ENCODE assay signal across 12 mouse cellular contexts in genomic region chr13:58514147-58514727, GRCm38 (mm10).
DNase-seq lines count a peak whose midpoint lies in the region; ATAC-seq and TF ChIP-seq lines count a peak whose summit lies in the region.
"Had no signal": no experiment of that assay in that cellular context is flagged by ENCODE, and none has a peak within 500 bp of the region (broad histone marks: within the 10 kb centered on the region; RNA-seq: fewer than 3 reads in every experiment).

No protein-coding gene starts in this region.

- no peaks in the 10 kb centered on the region for H3K9me3 ChIP-seq in embryonic facial prominence, embryonic 11.5 days (replicated peaks; ENCODE audit: control insufficient read depth, low read length)
- no peaks in the 10 kb centered on the region for H3K9me3 ChIP-seq in embryonic facial prominence, embryonic 10.5 days
- H3K9me3 ChIP-seq in G1E (replicated peaks), result no peaks in the 10 kb centered on the region
- no peaks in the 10 kb centered on the region for H3K9me3 ChIP-seq in neural tube, embryonic 15.5 days (replicated peaks)
- H3K9me3 ChIP-seq: embryonic facial prominence, embryonic 13.5 days; heart, embryonic 15.5 days; liver, embryonic 13.5 days had no signal

- H3K4me3 ChIP-seq in embryonic facial prominence, embryonic 11.5 days (ENCODE audit: low read depth, low read length), result no peak overlapping the region
- H3K4me3 ChIP-seq in embryonic facial prominence, embryonic 10.5 days, result no peak overlapping the region
- no peak overlapping the region for H3K4me3 ChIP-seq in layer of hippocampus, adult 2 months
- H3K4me3 ChIP-seq in G1E (ENCODE audit: low read depth, low read length), result no peak overlapping the region
- H3K4me3 ChIP-seq in neural tube, embryonic 15.5 days (replicated peaks), result no peak overlapping the region
- H3K4me3 ChIP-seq: embryonic facial prominence, embryonic 13.5 days; heart, embryonic 15.5 days; liver, embryonic 13.5 days; myocyte had no signal

- no peak overlapping the region for H3K4me2 ChIP-seq in embryonic facial prominence, embryonic 11.5 days (ENCODE audit: low read depth, low read length)
- no peak overlapping the region for H3K4me2 ChIP-seq in neural tube, embryonic 15.5 days
- H3K4me2 ChIP-seq: embryonic facial prominence, embryonic 13.5 days; heart, embryonic 15.5 days; liver, embryonic 13.5 days had no signal

- DNase-seq in embryonic facial prominence, embryonic 11.5 days (ENCODE audit: low spot score), result peak; percentile 45
- DNase-seq in embryonic facial prominence, embryonic 10.5 days (ENCODE audit: low spot score), result no peak
- no peak for DNase-seq in layer of hippocampus, adult 2 months (ENCODE audit: low spot score in 2 of 2)
- no peak for DNase-seq in layer of hippocampus, postnatal 10 days (ENCODE audit: low spot score in 2 of 2)
- DNase-seq in G1E (ENCODE audit: low spot score), result no peak
- DNase-seq in lung, postnatal 25 days (ENCODE audit: low spot score), result peak; percentile 15
- DNase-seq in left cerebral cortex, adult 18-20 months (ENCODE audit: low spot score in 2 of 2), result no peak
- DNase-seq: liver, embryonic 13.5 days had no signal

- WGBS in embryonic facial prominence, embryonic 11.5 days, result 84% methylated on average over 8 of the region's 8 CpGs
- WGBS in embryonic facial prominence, embryonic 10.5 days, result 84% methylated on average over 8 of the region's 8 CpGs
- 89% methylated on average over 8 of the region's 8 CpGs for WGBS in neural tube, embryonic 15.5 days

- no peak overlapping the region for H3K9ac ChIP-seq in embryonic facial prominence, embryonic 11.5 days (replicated peaks; ENCODE audit: low read length)
- no peak overlapping the region for H3K9ac ChIP-seq in neural tube, embryonic 15.5 days (replicated peaks)
- H3K9ac ChIP-seq: embryonic facial prominence, embryonic 13.5 days; heart, embryonic 15.5 days; liver, embryonic 13.5 days had no signal

- no peaks in the 10 kb centered on the region for H3K36me3 ChIP-seq in embryonic facial prominence, embryonic 11.5 days (replicated peaks; ENCODE audit: control insufficient read depth, insufficient read depth, low read depth, low read length)
- no peaks in the 10 kb centered on the region for H3K36me3 ChIP-seq in embryonic facial prominence, embryonic 10.5 days (replicated peaks)
- no peaks in the 10 kb centered on the region for H3K36me3 ChIP-seq in G1E (replicated peaks)
- H3K36me3 ChIP-seq in neural tube, embryonic 15.5 days, result no peaks in the 10 kb centered on the region
- H3K36me3 ChIP-seq: embryonic facial prominence, embryonic 13.5 days; heart, embryonic 15.5 days; liver, embryonic 13.5 days had no signal

- TF ChIP-seq CTCF in layer of hippocampus, adult 2 months (conservative IDR thresholded peaks at IDR 0.05), result peak; percentile 81
- peak; percentile 49; the same call in 1 of the 2 replicates for TF ChIP-seq CTCF in G1E (IDR thresholded peaks at IDR 0.05; ENCODE audit: low read depth, low read length)

- H3K27me3 ChIP-seq in embryonic facial prominence, embryonic 11.5 days (ENCODE audit: control insufficient read depth, insufficient read depth, low read length), result no peaks in the 10 kb centered on the region
- no peaks in the 10 kb centered on the region for H3K27me3 ChIP-seq in embryonic facial prominence, embryonic 10.5 days (replicated peaks; ENCODE audit: low read depth, poor library complexity, severe bottlenecking)
- no peaks in the 10 kb centered on the region for H3K27me3 ChIP-seq in G1E (ENCODE audit: insufficient read depth, low read length)
- no peaks in the 10 kb centered on the region for H3K27me3 ChIP-seq in neural tube, embryonic 15.5 days (replicated peaks)
- H3K27me3 ChIP-seq: embryonic facial prominence, embryonic 13.5 days; heart, embryonic 15.5 days had no signal

- H3K27ac ChIP-seq in embryonic facial prominence, embryonic 11.5 days (replicated peaks; ENCODE audit: low read depth, low read length), result no peak overlapping the region
- no peak overlapping the region for H3K27ac ChIP-seq in embryonic facial prominence, embryonic 10.5 days (replicated peaks)
- no peak overlapping the region for H3K27ac ChIP-seq in layer of hippocampus, adult 2 months
- no peak overlapping the region for H3K27ac ChIP-seq in neural tube, embryonic 15.5 days (replicated peaks)
- H3K27ac ChIP-seq: embryonic facial prominence, embryonic 13.5 days; heart, embryonic 15.5 days; liver, embryonic 13.5 days had no signal

- no peaks in the 10 kb centered on the region for H3K4me1 ChIP-seq in embryonic facial prominence, embryonic 11.5 days (ENCODE audit: control insufficient read depth, insufficient read depth, low read length)
- H3K4me1 ChIP-seq in embryonic facial prominence, embryonic 10.5 days, result peaks cover 4% of the 10 kb centered on the region; the same call in 1 of the 2 replicates
- peaks cover 67% of the 10 kb centered on the region for H3K4me1 ChIP-seq in G1E (ENCODE audit: insufficient read depth, low read depth, low read length)
- no peaks in the 10 kb centered on the region for H3K4me1 ChIP-seq in neural tube, embryonic 15.5 days

- ATAC-seq in embryonic facial prominence, embryonic 11.5 days (replicated peaks; ENCODE audit: insufficient number of reproducible peaks, low FRiP score, low TSS enrichment, low read depth), result no peak
- ATAC-seq in G1E (ENCODE audit: extremely low read depth, insufficient number of reproducible peaks, low FRiP score, poor library complexity, severe bottlenecking), result no peak
- ATAC-seq in neural tube, embryonic 15.5 days (ENCODE audit: low FRiP score), result no peak

Comparison
In these comparisons a context has a peak if more than half of its experiments do, and no peak if none do; other contexts are left out.
1. DNase-seq: peak in embryonic facial prominence, embryonic 11.5 days (single experiment) and lung, postnatal 25 days (single experiment); none in embryonic facial prominence, embryonic 10.5 days (single experiment), layer of hippocampus, adult 2 months (0 of 2), layer of hippocampus, postnatal 10 days (0 of 2), G1E (single experiment) and left cerebral cortex, adult 18-20 months (0 of 2).